Mouse (Mus musculus) CD4-positive, CD25-positive, alpha-beta regulatory T cell, adult 4 months (primary cell): ENCODE measurements around the gene Etnk2. TPM values are rescaled to one million over a fixed set of nuclear protein-coding genes. Genes with fewer than 3 reads are reported as not detected.
"Not testable (repeated sequence)": the region's sequence is repeated elsewhere in the genome, so short reads cannot be mapped to it uniquely, and the experiment has no call there.

Experiments
- ATAC-seq: one replicate; pipeline ENCODE4 v1.8.0; 2017
- polyA plus RNA-seq, 2 experiments: library from polyadenylated mRNA; unstranded; fragments of 100-300 nt; shearing (Covaris generic); gene quantifications; one replicate each; pipeline ENCODE4 v1.2.1; 2017

The Etnk2 gene
- polyA plus RNA-seq, result not detected

DNA sequence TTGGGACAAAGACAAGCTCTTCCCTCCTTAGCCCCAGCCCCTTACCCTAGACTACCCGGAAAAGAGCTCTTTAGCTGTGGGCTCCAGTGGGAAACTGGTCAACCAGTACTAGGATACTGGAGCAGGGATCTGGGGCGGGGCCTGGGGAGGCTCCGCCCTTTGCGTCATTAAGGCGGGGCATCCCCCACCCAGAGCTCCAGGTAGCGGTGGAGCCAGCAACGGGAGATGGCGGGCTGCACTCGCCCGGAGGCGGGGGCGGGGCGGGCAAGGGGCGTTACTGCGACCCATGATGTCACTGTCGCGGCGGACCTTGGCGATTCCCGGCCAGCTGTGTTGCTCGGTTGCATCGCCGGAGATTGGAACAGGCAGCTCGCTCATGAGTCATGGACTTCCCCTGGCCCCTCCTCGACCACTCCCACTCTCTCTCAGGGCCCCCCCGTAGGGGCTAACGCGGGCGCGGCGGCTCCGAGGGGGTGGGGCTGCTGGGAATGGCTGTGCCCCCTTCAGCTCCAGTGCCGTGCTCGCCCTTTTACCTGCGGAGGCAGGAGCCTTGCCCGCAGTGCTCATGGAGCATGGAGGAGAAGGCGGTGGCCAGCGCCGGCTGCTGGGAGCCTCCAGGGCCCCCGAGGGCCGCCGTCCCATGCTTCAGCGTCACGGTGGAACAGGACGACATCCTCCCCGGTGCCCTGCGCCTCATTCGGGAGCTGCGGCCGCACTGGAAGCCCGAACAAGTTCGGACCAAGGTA lies at the start of gene Etnk2:
Etnk2 (plus strand) TSS at position 297 of the 746 bp plus-strand sequence.
- ATAC-seq, result no peak

DNA sequence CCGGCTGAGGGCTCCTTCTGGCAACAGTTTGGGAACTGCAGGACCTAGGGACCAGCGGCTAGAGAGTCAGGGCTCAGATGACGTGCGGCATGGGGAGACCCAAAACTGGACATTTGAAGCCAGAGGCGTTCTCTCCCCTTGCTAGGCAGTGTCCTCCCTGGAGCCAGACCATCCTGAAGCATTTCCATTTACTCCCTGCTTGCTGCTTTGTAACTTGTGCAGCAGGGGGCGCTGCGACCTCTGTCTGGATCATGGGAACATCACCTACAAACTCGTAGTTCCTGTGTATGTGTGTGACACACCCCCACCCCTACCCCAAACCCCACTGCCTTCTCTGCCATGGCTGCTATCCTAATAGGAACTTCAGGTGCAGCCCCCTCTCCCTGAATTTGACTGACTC lies 49.0 kb upstream of the Etnk2 start:
- ATAC-seq, result no peak

DNA sequence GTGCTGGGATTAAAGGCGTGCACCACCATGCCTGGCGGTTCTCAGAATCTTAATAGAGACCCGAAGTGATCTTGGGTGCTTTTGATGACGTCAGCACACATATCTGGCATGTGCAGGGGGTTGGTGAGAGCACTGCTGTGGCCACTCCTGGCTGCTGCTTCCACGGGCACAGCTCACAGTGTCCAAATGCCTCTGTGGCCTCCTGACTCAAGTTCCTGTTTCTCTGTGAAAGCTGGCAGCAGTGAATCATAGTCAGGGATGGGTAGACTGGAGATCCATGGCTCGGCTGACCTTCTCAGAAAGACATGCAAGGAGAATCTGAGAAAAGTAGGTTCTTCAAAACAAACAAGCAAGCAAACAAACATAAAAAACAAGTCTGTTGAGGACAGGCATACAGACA lies 47.6 kb upstream of the Etnk2 start:
- ATAC-seq, result no peak

DNA sequence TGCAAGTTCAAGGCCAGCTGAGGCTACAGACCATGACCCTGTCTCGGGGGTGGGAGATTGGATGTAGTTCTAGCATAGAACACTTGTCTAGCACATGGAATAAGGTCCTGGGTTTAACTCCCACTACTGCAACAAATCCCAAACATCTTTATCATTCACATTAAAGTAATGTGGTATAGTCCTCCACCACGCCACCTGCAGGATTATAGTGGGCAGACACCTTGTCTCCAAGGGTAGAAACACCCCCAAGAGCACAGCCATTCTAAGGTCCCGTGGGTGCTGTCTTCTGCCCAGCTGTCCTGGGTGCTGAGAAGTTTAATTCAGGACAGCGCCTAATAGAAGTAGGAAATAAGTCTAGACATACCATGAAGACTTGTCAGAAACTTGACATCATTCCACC lies 46.8 kb upstream of the Etnk2 start:
- no peak for ATAC-seq

DNA sequence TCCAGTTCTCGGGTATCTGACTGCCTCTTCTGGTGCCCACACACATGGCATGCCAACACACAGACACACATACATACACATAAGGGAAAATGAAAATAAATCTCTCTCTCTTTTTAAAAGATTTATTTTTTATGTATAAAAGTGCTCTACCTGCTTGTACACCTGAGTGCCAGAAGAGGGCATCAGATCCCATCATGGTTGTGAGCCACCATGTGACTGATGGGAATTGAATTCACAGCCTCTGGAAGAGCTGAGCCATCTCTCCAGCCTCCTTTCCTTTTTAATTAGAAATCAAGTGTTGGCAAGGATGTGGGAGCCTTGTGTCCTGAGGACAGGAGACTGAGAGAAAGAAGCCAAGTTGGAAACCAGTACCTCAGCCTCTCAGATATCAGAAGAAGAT lies 46.2 kb upstream of the Etnk2 start:
- ATAC-seq, result no peak

DNA sequence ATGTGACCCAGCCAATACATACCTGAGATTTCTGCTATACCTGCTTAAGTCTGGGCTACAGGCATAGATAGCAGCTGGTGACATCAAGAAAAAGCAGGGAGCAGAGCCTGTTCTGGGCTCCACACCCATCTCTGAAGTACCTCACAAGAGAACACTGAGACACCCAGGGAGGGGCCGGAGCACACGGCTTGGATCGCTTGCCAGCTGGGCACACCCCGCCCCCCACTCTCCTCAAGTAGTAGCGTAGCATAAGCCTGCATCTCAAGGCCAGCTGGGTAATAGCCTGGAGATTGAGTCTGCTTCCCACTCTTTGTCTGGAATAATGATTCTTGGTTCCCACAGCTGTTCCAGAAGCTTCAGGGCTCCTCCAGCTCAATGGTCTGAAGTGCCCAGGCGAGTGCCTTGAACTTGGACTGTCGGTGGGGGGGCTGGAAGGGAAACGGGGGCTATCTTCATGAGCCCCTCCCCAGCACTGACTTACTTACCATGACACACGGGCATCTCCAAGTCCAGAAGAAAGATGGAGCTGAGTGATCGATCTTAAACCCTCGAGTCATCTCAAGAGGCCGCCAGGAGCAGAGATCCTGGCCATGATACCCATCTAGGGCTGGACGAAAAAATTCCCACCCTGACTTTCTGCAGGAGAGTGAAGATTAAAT lies 42.0 kb upstream of the Etnk2 start, which contains the start of gene Kiss1:
Kiss1 (plus strand) TSS at position 609 of the 659 bp plus-strand sequence.
- no peak for ATAC-seq

DNA sequence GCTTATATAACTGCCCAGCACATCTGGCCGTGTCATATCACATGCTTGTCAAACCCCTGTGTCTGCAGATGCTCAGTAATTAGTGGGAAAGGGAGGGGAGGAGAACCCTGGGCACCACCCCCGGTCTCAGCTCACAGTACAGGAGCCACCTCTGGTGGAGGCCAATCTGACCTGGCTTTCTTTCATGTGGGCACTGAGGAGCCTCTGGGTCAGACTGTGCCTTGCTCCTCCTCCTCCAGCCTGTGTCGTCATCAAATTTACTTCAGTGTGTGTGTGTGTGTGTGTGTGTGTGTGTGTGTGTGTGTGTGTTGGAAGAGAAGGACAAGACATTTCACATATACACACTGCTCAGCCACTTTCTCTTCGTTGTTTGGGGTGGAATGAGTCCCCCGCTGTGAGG lies 40.0 kb upstream of the Etnk2 start:
- no peak for ATAC-seq

DNA sequence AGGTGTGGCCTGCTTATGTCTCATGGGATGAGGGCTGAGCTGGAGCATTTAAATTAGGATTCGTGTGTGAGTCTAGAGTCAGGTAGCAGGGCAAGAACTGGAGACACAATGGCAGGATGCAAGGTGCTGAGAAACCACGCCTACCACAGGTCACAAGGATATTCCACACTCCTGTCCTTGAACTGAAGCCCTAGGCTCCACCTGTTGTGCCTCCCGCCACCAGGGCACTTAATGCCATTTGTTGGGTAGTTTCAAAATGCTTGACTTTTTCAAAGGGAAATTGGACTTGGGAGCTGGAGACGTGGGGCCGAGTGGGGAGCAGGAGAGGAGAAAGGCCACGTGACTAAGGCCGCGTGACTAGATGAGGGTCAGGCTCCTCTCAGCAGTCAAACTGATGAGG lies 37.4 kb upstream of the Etnk2 start:
- no peak for ATAC-seq

DNA sequence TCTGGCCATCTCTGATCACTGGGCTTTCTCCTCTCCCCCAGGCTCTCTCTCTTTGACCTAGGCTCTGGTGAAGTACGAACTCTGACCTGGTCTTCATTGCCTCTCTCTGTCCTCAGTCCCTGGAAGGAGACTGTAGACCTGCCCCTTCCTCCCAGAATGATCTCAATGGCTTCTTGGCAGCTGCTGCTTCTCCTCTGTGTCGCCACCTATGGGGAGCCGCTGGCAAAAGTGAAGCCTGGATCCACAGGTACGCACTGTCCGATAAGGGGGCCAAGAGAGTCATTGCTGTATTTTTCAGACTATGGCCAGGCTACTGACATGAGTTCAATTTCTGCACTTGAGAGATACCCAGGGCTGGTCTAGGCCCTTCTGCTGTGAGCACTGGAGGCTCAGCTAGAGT lies 36.3 kb upstream of the Etnk2 start:
- no peak for ATAC-seq

DNA sequence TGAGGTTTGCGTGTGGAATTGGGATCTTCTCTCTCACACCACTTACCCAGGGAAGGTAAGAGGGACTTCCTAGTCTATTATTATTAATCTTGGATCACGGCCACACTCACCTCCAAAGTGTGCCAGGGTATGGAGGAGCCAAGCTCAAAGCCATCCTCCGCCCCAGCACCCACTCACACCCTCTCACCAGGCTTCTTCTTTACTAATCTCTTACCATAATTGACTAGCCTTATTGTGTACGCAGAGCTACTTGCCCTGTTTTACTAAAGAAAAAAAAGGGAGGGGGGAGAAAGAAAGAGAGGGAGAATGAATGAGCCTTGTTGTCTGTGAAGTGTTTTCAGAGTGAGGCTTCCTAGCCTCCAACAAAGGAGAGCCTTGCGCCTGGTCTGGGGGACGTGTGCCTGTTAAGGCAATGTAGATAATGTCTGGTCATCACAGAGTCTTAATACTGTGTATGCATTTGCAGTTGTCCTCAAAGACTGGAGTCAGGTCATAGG lies 35.0 kb upstream of the Etnk2 start:
- no peak for ATAC-seq

DNA sequence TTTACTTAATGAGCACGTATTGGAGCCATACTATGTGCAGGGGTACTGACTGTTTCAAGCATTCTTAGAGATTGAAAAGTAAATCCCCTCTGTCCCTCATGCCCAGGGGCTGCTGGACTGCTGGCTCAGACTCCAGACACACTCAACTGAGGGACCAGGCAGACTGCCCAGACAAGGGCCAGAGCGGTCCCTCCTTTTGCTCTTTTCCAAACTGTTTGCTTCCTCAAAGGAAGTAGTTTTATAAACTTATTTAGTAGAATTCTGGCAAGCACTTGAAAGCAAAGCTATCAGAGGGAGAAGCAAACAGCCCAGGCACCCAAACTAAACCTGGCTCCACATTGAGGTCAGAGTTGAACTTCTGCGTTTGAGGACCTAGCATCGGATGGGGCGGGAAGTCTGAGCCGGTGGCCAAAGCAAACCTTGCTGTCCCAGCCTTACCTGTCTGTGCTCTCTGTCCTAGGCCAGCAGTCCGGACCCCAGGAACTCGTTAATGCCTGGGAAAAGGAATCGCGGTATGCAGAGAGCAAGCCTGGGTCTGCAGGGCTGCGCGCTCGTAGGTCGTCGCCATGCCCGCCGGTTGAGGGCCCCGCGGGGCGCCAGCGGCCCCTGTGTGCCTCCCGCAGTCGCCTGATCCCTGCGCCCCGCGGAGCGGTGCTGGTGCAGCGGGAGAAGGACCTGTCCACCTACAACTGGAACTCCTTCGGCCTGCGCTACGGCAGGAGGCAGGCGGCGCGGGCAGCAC lies 34.3 kb upstream of the Etnk2 start:
- no peak for ATAC-seq

DNA sequence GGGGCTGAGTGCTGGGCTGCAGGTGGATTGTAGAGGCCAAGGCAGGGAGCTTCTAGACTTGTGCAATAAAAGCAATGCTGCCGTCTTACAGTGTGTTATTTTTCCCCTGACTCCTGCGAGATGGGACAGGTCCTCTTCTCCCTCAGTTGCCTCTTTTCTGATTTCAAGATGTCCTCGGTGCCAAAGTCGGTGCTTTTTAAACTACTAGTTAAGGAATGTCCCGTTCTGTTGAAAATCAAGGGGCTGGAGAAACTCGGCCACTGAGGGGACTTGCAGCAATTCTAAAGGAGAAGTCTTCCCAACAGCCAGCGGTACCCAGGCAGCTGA lies 33.8 kb upstream of the Etnk2 start:
- ATAC-seq, result no peak

DNA sequence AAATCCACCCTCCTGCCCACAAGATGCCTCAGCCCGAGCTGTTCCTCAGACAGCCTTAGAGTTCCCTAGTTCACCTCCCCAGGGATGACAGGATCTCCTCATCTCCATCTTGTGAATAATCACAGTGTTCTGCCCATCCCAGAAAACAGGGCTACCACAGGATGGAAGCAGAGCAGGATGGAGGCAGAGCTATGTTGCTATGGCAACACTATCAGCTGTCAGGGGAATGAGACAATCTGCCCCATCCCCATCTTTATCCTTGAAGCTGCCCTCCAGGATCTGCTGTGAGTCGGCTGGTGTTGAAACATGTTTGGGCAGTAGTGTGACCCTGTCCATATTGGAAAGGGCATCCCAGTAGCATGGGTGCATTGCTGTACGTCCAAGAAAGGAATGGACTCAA lies 32.2 kb upstream of the Etnk2 start:
- no peak for ATAC-seq

DNA sequence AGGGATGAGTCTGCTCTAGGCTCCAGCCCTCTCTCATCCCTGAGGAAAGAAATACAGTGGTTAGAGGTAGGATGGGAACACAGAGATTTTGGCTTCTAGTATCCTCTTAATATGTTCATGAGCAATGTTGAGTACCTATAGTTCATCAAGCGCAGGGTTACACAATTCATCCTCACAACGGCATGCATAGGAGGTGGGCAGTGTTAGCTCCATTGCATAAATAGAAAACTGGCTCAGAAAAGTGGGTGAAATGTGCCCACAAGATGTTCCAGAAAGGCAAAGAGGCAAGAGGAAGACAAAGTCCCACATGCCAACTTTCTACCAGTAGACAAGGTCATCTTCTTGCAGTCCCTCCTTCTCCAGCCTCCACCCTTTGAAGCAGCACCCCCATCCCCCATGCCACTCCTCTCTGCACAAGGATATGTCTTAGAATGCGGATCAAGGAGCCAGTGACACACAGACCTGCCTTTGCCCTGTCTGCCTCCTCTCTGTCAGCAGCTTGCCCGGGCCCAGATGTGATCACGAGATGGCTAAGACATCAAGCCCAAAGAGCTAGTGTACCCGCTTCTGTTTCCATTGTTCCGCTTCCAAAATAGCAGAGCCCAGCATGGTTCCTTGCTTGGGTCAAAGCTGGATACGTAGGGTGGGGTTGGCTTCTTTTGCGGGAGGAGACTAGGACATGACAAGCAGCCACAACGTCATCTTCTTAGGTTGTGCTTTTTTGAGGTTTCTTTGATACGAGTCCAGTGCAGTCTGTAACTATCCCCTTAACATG lies 30.5 kb upstream of the Etnk2 start:
- ATAC-seq, result no peak

DNA sequence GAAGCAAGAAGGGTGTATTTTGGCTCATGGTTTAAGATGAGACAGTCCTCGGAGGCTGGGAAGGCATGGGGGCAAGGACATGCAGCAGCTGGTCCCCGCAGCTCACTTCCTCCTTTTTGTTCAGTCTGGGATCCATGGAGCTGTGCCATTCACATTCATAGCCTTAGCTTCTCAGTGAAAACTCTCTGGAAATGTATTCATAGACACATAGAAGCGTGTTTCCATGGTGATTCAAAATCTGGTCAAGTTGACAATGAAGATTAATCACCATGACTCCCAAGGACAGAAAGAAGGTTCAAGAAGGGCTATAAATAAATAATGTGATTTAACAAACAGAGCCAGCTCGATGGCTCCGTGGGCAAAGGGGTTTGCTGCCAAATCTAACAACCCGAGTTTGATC lies 29.4 kb upstream of the Etnk2 start:
- no peak for ATAC-seq

DNA sequence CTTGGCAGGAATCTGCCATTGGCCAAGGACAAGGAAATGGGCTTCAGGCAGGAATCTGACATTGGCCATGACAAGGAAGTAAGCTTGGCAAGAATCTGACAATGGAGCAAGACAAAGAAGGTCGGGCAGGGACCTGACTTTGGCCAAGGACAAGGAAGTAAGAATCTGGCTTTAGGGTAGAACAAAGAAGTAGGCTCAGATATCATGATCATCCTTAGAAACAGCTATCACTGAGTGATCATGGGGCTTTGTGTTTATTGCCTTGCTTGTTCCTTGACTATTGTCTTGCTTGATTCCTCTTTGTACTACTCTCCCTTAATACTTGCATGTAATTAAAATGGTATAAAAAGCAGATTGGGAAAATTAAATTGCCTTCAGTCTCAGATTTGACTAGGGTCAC lies 23.0 kb upstream of the Etnk2 start:
- ATAC-seq, result not testable (repeated sequence)

DNA sequence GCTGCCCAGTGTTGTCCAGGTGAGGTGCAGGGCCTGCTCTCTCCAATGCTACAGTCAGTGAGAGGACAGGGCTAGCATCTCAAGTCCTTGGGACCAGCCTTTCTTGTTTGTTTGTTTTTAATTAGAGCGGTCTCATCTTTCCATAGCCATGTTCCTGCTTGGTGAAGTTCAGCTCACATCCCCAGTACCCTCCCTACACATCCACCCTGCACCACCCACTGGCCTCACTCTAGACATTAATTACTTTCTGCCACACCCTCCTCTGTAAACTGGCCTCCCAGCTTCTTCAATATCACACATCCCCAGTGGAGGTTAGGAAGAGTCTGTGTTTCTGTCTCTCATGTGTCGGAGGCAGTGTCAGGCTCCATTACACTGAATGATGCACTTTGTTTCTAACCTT lies 19.0 kb upstream of the Etnk2 start:
- no peak for ATAC-seq

DNA sequence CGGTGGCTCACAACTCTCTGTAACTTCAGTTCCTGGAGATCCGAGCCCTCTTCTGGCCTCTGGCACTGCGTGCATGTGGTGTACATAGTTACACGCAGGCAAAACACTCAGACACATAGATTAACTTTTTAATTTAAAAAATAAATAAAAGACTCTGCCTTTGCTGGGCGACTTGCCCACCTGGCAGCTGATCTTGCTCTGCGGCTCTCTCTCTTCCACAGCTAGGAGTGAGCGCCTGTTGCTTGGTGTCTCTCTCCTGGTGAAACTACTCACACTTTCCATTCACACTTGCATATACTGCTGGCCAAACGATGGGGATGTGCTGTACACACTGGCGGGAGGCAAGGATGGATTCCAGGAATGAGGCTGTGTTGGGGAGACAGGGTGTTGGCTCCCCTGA lies 16.8 kb upstream of the Etnk2 start:
- no peak for ATAC-seq

DNA sequence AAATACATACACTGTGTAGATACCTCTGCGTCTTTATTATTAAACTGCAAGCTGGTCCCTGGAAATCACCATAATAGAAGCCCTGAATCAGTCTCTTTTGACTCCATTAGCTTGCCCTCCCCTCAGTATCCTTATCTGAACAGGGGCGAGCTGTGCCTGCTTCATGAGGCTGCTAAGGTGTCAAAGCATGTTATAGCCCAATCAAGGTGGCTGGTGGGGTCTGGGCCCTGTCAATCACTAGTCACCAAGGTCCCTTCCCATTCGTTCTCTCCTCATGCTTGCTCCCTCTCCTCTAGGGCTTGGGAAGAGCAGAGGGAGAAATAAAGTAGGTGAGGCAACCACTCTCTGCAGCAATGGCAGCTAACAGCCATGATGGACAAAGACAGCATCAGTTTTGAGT lies 16.1 kb upstream of the Etnk2 start:
- no peak for ATAC-seq

DNA sequence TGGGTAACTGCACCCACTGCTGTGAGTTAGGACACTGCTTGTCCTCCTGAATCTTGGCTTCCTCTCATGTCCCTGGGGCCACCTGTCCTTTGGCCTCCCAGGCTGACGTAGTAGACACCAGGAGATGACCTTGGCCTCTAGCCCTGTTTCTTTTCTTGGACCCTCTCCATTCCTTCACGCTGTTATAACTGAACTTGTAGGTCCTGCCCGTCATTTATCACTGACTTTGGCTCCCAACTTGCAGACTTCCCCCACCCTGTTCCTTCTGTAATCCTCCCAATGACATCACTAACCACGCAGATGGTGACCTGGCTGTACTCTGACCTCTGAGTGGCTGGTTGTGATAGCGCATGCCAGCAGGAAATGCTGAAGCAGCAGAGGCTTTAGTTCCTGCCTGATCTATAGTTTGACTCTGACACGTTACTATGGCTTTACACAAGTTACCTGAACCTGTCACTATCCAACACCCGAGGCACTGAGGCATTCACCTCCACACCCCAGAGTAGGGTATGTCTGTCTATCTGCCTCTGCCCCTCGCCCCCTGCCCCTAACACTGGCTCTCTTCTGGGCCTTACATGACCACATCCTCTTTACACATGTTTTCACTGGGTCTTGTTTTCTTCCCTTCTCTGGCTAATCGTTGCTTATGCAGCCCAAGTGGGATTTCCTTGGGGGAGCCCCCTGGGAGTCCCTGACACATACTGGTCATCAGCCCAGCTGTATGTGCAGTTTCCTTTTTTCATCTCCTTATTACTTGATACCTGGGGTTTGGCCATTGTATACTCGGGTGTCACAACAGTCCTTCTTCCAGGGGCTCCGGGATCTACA lies 15.5 kb upstream of the Etnk2 start:
- no peak for ATAC-seq

DNA sequence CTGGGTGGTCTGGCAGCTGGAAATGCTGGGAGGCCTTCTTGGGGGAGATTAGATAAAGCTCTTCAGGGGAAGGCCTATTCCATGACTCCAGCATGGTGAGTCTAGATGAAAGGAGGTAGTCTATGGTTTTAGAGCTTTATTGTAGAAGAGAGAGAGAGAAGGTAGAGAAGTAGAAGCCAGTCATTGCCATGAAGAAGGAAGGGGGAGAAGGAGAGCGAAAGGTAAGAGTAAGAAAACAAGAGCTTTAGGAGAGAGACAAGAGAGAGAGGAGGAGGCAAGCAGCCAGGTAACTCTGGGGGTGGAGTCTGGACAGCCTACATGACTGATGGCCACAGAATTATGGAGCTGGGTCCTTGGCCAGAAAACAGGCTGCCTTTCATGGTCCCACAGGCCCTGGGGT lies 13.2 kb upstream of the Etnk2 start, which contains the start of gene Ren1:
Ren1 (plus strand) TSS at position 301 of the 400 bp plus-strand sequence.
- no peak for ATAC-seq

DNA sequence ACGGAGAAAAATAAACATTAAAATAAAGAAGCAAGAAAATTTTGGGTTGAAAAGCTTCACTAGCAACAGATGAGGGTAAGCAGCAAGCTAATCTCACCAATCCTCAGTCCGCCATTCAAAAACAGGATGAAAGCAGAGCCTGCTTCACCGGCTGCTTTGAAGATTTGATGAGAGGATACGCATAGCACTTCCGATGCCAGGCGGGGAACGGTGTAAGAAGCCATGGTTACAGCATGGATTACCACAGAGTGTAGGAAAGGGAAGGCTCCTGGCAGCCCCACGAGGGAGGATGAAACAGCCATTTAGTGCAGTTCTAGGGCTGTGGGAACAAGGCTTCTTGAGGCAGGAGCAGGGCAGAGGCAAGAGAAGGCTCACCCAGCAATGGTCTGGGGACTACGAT lies 11.6 kb upstream of the Etnk2 start:
- no peak for ATAC-seq
